Mouse (Mus musculus): ENCODE measurements around the gene Mipol1. TPM values are rescaled to one million over a fixed set of nuclear protein-coding genes. Genes with fewer than 3 reads are reported as not detected.
"Not testable (repeated sequence)": the region's sequence is repeated elsewhere in the genome, so short reads cannot be mapped to it uniquely, and the experiment has no call there.

Gene Mipol1
- polyA plus RNA-seq, 1 experiment from 2014 or later = 9.2 TPM

GRCm38 (mm10) chr12:57204276-57204851 is 25.9 kb upstream of the Mipol1 start:
- Histone ChIP-seq H3K36me3 (no peaks in the 10 kb centered on the region), H3K4me2 (replicated peaks) (no peak overlapping the region), H3K27me3 (no peaks in the 10 kb centered on the region), H3K4me3 (no peak overlapping the region), H3K9ac (no peak overlapping the region), H3K9me3 (no peaks in the 10 kb centered on the region), H3K27ac (no peak overlapping the region), H3K4me1 (no peaks in the 10 kb centered on the region)
- WGBS = 73% methylated on average over 4 of the region's 4 CpGs
- ATAC-seq (ENCODE audit: low FRiP score, low read depth) = no peak

DNA sequence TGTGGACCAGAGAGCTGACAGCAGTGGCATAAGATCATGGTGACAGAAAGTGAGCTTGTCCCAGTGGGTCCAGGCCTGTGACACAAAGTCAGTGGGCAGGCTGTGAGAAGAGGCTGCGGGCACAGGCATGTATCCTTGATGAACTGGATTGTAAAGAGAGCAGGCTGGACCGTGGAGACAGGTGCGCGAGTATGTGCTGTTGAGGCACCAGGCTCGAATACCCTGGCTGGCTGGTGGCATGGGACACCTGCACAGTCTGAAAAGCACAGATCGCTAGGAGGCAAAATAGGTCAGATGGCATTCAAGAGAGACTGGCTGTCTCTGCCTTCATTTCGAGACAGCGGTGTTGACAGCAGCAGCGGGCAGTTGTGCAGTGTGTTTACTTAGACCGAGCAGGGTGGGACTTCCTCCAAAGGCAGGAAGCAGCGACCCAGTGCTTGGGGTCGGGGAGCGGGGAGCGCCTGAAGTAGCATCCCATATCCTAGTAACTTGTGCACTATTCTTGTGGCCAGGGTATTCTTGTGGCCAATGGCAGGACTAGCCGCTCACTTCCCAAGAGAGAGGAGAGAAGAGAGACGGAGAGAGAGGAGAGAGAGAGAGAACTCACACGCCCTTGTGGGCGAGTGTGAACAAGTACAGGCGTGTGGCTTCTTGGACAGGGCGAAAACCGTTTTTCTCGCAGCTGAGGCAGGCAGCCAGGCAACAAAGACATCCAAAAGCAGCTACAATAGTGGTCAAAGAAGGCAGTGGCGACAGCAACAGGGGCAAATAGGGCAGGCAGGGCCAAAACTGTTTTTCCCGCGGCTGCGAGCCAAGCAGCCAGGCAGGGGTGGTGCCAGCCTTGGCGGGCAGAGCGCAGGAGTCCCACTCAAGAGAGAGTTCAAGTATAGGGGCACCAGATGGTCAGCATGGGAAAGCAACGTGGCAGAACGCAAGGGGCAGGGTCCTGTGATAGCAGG is 18.6 kb upstream of the Mipol1 start:
- 9% methylated on average over 30 of the region's 30 CpGs for WGBS
- Histone ChIP-seq H3K4me3 (peak overlapping the region; percentile 53), H3K9me3 (no peaks in the 10 kb centered on the region), H3K36me3 (no peaks in the 10 kb centered on the region), H3K9ac (peak overlapping the region; percentile 75), H3K27ac (no peak overlapping the region), H3K27me3 (no peaks in the 10 kb centered on the region), H3K4me2 (replicated peaks) (peak overlapping the region; percentile 85), H3K4me1 (no peaks in the 10 kb centered on the region; the same call in 1 of the 2 replicates)
- ATAC-seq (ENCODE audit: low FRiP score, low read depth) = peak; percentile 72; the same call in 1 of the 2 replicates

- 0 out of 2 replicates have a peak overlapping the region, but pooled peaks have one; percentile 85 for H3K4me2 ChIP-seq (replicated peaks)
- 81% methylated on average over 5 of the region's 5 CpGs for WGBS
- not testable (repeated sequence) for H3K4me1 ChIP-seq; H3K27me3 ChIP-seq; ATAC-seq (ENCODE audit: low FRiP score, low read depth); H3K36me3 ChIP-seq; H3K9ac ChIP-seq; H3K27ac ChIP-seq; H3K9me3 ChIP-seq; H3K4me3 ChIP-seq
Measured at GRCm38 (mm10) chr12:57212463-57212862, 17.8 kb upstream of the Mipol1 start.

GRCm38 (mm10) chr12:57226411-57226810 is 3.8 kb upstream of the Mipol1 start:
- WGBS = 86% methylated on average over 9 of the region's 9 CpGs
- H3K4me2 ChIP-seq (replicated peaks) = no peak overlapping the region
- no peaks in the 10 kb centered on the region for H3K36me3 ChIP-seq
- peaks cover 5% of the 10 kb centered on the region for H3K4me1 ChIP-seq
- no peak overlapping the region for H3K4me3 ChIP-seq
- H3K9ac ChIP-seq = no peak overlapping the region
- H3K27ac ChIP-seq = no peak overlapping the region
- no peaks in the 10 kb centered on the region; the same call in 1 of the 2 replicates for H3K27me3 ChIP-seq
- ATAC-seq (ENCODE audit: low FRiP score, low read depth) = no peak
- H3K9me3 ChIP-seq = no peaks in the 10 kb centered on the region

- Histone ChIP-seq H3K27ac (no peak overlapping the region), H3K27me3 (no peaks in the 10 kb centered on the region; the same call in 1 of the 2 replicates), H3K4me3 (no peak overlapping the region), H3K36me3 (no peaks in the 10 kb centered on the region), H3K9me3 (no peaks in the 10 kb centered on the region), H3K4me1 (peaks cover 7% of the 10 kb centered on the region), H3K4me2 (replicated peaks) (no peak overlapping the region), H3K9ac (no peak overlapping the region)
- 89% methylated on average over 6 of the region's 8 CpGs for WGBS
- no peak for ATAC-seq (ENCODE audit: low FRiP score, low read depth)
Measured at GRCm38 (mm10) chr12:57227776-57228175, 2.5 kb upstream of the Mipol1 start.

DNA sequence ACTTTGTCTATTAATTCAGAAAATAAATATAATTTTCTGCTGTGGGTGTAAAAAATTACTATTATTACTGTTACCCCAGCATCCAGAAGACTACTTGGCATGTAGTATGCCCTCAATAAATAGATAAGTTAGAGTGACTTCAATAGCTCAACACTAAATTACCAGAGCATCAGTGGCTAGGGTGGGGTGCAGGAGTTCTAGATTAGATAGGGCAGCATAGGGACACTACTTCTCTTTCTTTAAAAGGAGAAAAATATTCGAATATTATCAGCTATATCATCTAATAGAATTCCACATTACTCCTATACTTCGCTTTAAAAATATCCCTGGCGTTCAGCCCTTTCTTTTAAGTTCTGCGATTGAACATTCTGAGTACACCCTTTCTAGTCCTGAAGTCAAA is 524 bp upstream of the Mipol1 start:
- Histone ChIP-seq H3K9me3 (no peaks in the 10 kb centered on the region), H3K4me1 (peaks cover 7% of the 10 kb centered on the region), H3K4me3 (peak overlapping the region; percentile 77), H3K27ac (no peak overlapping the region), H3K36me3 (peaks cover 3% of the 10 kb centered on the region; the same call in 1 of the 2 replicates), H3K27me3 (no peaks in the 10 kb centered on the region; the same call in 1 of the 2 replicates), H3K4me2 (replicated peaks) (peak overlapping the region; percentile 67), H3K9ac (peak overlapping the region; percentile 59)
- ATAC-seq (ENCODE audit: low FRiP score, low read depth) = no peak
- WGBS = 34% methylated on average over 4 of the region's 4 CpGs

- Histone ChIP-seq H3K4me1 (peaks cover 7% of the 10 kb centered on the region), H3K4me2 (replicated peaks) (peak overlapping the region; percentile 67), H3K36me3 (peaks cover 7% of the 10 kb centered on the region; the same call in 1 of the 2 replicates), H3K4me3 (peak overlapping the region; percentile 77), H3K9ac (peak overlapping the region; percentile 85), H3K27me3 (no peaks in the 10 kb centered on the region; the same call in 1 of the 2 replicates), H3K9me3 (no peaks in the 10 kb centered on the region), H3K27ac (no peak overlapping the region)
- WGBS = 77% methylated on average over 14 of the region's 14 CpGs
- no peak for ATAC-seq (ENCODE audit: low FRiP score, low read depth)
Measured at GRCm38 (mm10) chr12:57231085-57231875, 1.1 kb downstream of the Mipol1 start.

GRCm38 (mm10) chr12:57233386-57233785 is 3.2 kb downstream of the Mipol1 start:
- H3K9me3 ChIP-seq = no peaks in the 10 kb centered on the region; the same call in 1 of the 2 replicates
- H3K36me3 ChIP-seq = peaks cover 11% of the 10 kb centered on the region
- no peak overlapping the region for H3K4me3 ChIP-seq
- H3K4me1 ChIP-seq = peaks cover 7% of the 10 kb centered on the region
- no peak overlapping the region for H3K27ac ChIP-seq
- ATAC-seq (ENCODE audit: low FRiP score, low read depth) = no peak
- 89% methylated on average over 5 of the region's 5 CpGs for WGBS
- no peaks in the 10 kb centered on the region; the same call in 1 of the 2 replicates for H3K27me3 ChIP-seq
- no peak overlapping the region for H3K4me2 ChIP-seq (replicated peaks)
- H3K9ac ChIP-seq = no peak overlapping the region

DNA sequence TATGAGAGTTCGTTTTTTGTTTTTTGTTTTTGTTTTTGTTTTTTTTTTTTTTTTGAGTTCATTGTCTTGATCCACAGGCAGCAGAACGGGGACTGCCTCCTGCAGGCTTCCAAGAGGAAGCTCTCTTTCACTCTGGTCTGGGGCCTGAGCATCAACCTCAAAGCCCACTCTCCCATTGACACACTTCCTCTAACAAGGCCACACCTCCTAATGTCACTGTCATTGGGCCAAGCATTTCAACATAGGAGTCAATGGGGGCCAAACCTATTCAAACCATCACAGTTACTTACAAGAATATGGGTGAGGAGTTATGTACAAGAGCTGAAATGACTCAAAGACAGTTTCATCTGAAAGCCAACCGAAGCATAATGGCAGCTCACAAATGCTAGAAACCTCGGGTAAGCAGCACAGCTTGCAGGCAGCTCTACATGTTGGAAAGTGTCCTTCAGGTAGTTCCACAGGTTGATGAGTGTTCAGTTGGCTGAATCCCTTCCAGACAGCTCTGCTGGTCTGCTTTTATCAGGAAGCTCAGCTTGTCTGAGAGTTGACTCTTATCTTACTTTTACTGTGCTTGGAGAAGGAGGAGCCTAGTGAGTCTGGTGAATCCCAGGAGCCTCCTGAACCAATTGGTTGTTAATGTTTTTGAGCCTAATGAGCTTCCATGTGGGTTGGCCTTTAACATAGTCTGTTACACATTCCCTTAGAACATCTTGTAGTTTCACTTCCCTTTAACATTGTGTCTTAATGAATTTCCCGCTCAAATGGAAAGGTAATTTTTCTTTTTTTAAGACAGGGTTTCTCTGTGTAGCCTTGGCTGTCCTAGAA is 13.7 kb downstream of the Mipol1 start:
- ATAC-seq (ENCODE audit: low FRiP score, low read depth) = no peak
- Histone ChIP-seq H3K9me3 (no peaks in the 10 kb centered on the region), H3K27me3 (no peaks in the 10 kb centered on the region), H3K4me3 (no peak overlapping the region), H3K36me3 (peaks cover 39% of the 10 kb centered on the region), H3K9ac (no peak overlapping the region), H3K27ac (no peak overlapping the region), H3K4me2 (replicated peaks) (no peak overlapping the region), H3K4me1 (no peaks in the 10 kb centered on the region)
- WGBS = 93% methylated on average over 5 of the region's 5 CpGs

GRCm38 (mm10) chr12:57258572-57258971 is 28.3 kb downstream of the Mipol1 start:
- Histone ChIP-seq H3K9me3 (no peaks in the 10 kb centered on the region), H3K4me1 (no peaks in the 10 kb centered on the region), H3K4me3 (no peak overlapping the region), H3K4me2 (replicated peaks) (no peak overlapping the region), H3K9ac (no peak overlapping the region), H3K27me3 (no peaks in the 10 kb centered on the region), H3K27ac (no peak overlapping the region), H3K36me3 (no peaks in the 10 kb centered on the region)
- 54% methylated on average over 2 of the region's 2 CpGs for WGBS
- no peak for ATAC-seq (ENCODE audit: low FRiP score, low read depth)

DNA sequence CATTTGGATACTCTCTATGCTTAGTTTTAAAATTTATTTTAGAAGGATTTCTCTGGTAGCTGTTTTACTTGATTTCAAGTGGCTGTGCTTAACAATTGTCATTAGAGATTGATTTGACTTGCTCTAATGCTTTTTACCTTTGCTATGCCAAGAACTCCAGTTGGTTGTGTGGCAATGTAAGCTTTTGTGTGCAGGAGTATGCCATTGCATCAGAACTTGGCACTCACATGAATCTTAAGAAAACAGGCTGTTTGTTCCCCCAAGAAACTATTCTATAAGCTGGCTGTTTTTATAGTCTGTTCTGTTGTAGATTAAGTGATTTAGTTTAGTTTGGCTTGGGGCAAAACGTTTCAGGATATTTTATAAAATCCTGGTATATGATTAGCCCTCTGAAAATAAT is 45.2 kb downstream of the Mipol1 start:
- H3K27ac ChIP-seq = no peak overlapping the region
- H3K4me3 ChIP-seq = no peak overlapping the region
- no peak overlapping the region for H3K9ac ChIP-seq
- 28% methylated on average over 1 of the region's 1 CpGs for WGBS
- ATAC-seq (ENCODE audit: low FRiP score, low read depth) = no peak
- H3K9me3 ChIP-seq = no peaks in the 10 kb centered on the region
- H3K27me3 ChIP-seq = no peaks in the 10 kb centered on the region
- no peaks in the 10 kb centered on the region for H3K36me3 ChIP-seq
- H3K4me1 ChIP-seq = no peaks in the 10 kb centered on the region
- no peak overlapping the region for H3K4me2 ChIP-seq (replicated peaks)

Data from limb, embryonic 13.5 days (tissue).